Mouse (Mus musculus) Muller cell, postnatal 12 days (primary cell): ENCODE results near the gene Hist2h2ac.
"Not testable (repeated sequence)": the region's sequence is repeated elsewhere in the genome, so short reads cannot be mapped to it uniquely, and the experiment has no call there.

ENCODE experiments used
- DNase-seq: peaks from one replicate; pipeline ENCODE4 v3.0.0-alpha.2; 2015; ENCODE audit errors: inconsistent ontology term

Gene Hist2h2ac

DNA sequence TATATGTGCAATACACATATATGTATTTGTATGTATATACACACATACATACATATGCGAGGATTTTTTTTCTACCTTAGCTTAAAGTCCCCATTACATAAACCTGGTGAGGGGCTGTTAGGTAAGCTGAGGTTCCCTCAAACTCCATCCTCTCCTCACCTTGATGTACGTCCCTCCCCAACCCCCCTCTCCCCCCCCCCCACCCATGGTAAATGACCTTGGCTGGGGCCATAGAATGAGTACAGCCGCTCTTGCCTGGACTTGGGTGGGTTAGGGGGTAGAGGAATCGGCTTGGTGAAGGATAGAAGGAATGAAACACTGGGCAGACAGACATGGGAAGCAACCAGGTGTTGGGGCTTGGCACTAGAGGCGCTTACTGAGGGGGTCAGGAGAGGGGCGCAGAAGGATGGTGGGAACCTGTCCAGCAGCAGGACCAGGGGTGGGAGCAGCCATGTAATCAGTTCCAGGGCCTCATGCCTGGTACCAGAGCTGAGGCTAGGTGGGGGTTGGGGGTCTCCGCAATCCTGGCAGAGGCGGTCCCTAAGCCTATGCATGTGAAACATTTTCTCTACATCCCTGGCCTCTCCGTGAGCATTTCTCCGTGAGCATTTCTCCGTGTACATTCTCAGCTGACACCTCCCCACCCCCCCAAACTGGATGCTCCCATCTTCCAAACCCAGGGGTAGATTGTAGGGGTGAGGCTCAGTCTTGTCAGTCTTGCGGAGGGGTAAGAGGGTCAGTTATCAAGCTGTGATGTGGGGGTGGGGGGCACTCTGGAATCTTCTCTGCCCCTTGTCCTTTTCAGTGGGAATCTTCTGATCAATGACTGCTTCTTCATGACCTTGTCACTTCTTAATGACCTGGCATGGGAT lies 38.9 kb downstream of the Hist2h2ac start:
- no peak for DNase-seq

GRCm38 (mm10) chr3:96180727-96181477 lies 39.8 kb downstream of the Hist2h2ac start, which contains the start of gene Sv2a:
Sv2a (plus strand) TSS chr3:96181151.
- DNase-seq: peak; percentile 64

- no peak for DNase-seq
Observed at GRCm38 (mm10) chr3:96179531-96179930, 41.1 kb downstream of the Hist2h2ac start.

- DNase-seq: no peak
Observed at GRCm38 (mm10) chr3:96178902-96179301, 41.8 kb downstream of the Hist2h2ac start.

GRCm38 (mm10) chr3:96178427-96178826 lies 42.3 kb downstream of the Hist2h2ac start:
- DNase-seq: no peak

DNA sequence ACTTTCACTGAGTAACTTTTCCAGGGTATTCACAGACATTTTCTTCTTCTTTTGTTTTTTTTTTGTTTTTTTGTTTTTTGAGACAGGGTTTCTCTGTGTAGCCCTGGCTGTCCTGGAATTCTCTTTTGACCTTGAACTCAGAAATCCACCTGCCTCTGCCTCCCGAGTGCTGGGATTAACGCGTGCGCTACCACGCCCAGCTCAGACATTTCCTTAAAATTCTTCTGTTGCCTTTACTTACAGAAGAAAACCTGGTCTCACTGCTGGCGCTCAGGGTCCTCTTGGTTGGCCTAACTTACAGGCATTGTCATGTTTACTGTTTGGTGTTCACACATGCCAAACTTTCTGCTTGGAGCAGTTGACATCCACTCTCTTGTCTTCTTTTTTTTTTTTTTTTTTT lies 45.4 kb downstream of the Hist2h2ac start:
- no peak for DNase-seq

GRCm38 (mm10) chr3:96174042-96174441 lies 46.6 kb downstream of the Hist2h2ac start:
- not testable (repeated sequence) for DNase-seq

DNA sequence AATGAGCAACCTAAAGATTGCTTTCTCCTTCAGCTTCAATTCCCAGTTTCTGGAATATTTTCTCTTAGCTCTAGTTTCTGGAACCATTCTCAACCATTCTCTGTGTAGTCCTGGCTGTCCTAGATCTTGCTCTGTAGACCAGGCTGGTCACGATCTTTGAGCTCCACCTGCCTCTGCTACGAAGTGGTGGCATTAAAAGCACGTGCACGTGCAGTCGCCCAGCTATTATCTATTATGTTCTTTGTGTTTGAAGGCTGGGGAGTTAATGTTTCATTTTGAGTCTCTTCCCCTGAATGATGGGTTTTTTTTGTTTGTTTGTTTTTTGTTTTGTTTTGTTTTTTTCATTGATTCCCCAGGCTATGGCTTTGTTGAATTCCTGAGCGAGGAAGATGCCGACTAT lies 47.5 kb downstream of the Hist2h2ac start:
- no peak for DNase-seq

DNA sequence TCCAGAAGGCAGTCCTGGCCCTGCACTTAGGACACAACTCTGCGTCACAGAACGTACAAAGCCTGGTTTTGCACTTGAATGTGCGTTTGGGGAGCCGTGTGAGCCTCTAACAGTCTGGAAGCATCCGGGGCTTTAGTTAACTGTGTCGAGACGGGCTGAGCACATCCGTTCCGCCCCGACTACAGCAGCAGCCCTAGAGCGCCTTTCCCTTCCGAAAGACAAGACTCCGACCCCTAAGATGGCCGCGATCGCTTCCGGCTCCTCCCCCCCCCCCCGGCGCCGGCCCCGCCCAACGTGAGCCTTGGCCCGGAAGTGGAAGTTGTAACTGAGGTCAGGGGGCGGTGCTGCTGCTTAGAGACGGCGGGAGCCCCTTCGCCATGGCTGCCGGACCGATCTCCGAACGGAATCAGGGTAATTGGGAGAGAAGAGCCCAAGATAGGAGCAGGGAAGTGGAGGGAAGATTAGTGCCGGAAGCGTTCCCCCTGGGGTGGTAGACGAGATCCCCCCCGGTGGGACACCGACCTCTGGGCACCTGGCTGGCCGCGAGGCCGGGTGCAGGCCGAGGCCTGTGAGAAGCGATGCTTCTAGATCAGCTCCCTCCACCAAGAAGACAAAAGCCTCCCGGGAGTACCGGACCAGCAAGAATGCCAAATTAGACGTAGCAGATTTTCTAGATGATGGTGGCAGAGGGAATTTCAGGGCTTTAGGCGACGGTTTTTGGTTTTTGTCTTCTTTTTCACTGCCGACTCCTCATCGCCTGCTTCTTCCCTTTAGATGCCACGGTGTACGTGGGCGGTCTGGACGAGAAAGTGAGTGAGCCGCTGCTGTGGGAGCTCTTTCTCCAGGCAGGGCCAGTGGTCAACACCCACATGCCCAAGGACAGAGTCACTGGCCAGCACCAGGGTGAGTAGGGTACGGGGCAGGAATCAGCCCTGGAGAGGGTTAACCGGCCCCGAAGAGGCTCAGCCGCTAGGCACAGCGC lies 48.2 kb downstream of the Hist2h2ac start, which contains the start of gene Sf3b4:
TSS of gene Sf3b4 (plus strand) at position 136 of the 982 bp plus-strand sequence.
- DNase-seq: peak; percentile 96

GRCm38 (mm10) chr3:96171583-96172196 lies 49.0 kb downstream of the Hist2h2ac start:
- DNase-seq: no peak

- no peak for DNase-seq
Observed at GRCm38 (mm10) chr3:96170976-96171545, 49.6 kb downstream of the Hist2h2ac start.
